Mouse (Mus musculus): ENCODE measurements at regions not wholly inside any gene's neighbourhood (a gene's known extent, or its start where the extent isn't known, plus 50 kb on each side); places are given as distances from the start of the nearest gene placed in this dataset.

DNA sequence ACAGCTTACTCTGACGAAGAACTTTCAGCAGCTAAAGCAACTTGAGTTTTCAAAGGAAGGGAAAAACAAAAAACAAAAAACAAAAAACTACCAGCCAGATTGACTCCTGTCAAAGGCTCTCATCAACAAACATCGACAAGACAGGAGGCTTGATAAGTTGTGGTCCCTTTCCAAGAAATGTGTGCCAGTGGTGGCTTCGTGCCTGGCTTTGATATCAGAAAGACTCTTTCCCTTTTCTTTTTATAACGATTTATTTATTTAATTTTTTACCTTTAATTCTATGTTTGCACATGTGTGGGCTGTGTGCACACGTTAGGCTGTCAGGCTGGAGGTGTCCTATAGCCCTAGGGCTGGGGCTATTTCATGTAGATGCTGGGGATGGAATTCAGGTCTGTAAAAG, 60.4 kb downstream of the Dact1 start:
- TF ChIP-seq FLI1 (IDR thresholded peaks at IDR 0.05; ENCODE audit: low read length) (no peak), GATA1 (IDR thresholded peaks at IDR 0.05; ENCODE audit: borderline replicate concordance, low read length) (no peak)

DNA sequence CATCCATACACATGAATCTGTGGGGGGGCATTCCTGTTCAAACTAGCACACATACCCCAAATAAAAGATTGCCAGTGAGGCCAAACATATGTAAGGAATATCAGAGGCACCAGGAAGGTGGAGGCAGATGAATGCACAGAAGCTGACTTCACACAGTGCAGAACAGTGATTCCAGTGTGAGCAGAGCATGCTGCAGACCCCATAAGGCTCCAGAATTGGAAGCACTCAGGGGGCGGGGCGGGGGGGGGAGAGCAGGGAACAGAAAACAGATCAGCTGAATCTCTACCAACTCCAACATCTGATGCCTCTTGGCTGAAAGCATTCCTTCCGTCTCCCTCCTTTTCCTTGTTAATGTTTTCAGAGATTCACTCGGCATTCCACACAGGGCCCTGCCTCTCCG, 62.3 kb downstream of the Dact1 start:
- no peaks in the 10 kb centered on the region for H3K4me1 ChIP-seq
- no peaks in the 10 kb centered on the region for H3K9me3 ChIP-seq
- H3K27me3 ChIP-seq (replicated peaks), result peaks cover 3% of the 10 kb centered on the region
- TF ChIP-seq FLI1 (IDR thresholded peaks at IDR 0.05; ENCODE audit: low read length) (no peak), GATA1 (IDR thresholded peaks at IDR 0.05; ENCODE audit: borderline replicate concordance, low read length) (no peak)
- H3K4me3 ChIP-seq (replicated peaks), result no peak overlapping the region
- H3K36me3 ChIP-seq (replicated peaks; ENCODE audit: low read length), result no peaks in the 10 kb centered on the region

More for the DNA sequence above, 60.4 kb downstream of the Dact1 start:
- H3K4me1 ChIP-seq, result no peaks in the 10 kb centered on the region
- H3K27me3 ChIP-seq (replicated peaks), result peaks cover 3% of the 10 kb centered on the region
- H3K36me3 ChIP-seq (replicated peaks; ENCODE audit: low read length), result no peaks in the 10 kb centered on the region
- H3K4me3 ChIP-seq (replicated peaks), result no peak overlapping the region
- no peaks in the 10 kb centered on the region for H3K9me3 ChIP-seq

DNA sequence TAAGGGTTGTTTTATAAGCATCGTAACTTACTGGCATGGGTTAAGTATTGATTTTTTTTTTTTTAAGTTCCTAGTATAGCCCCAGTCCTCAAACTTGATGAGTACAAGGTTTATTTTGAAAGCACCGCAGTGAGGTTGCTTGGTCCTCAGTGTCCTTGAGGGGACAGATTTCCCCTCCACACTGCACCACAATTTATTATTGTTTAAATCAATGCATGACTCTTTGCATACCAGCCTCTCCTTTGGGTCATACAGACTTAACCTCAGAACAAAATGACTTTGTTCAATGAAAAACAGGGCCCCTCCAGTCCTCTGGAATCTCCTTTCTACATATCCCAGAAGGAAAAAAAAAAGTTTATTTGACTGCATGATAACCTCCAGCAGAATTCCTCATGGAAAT, 63.9 kb downstream of the Dact1 start:
- Histone ChIP-seq H3K9me3 (no peaks in the 10 kb centered on the region), H3K36me3 (replicated peaks; ENCODE audit: low read length) (no peaks in the 10 kb centered on the region), H3K4me1 (no peaks in the 10 kb centered on the region), H3K27me3 (replicated peaks) (no peaks in the 10 kb centered on the region), H3K4me3 (replicated peaks) (no peak overlapping the region)
- TF ChIP-seq GATA1 (IDR thresholded peaks at IDR 0.05; ENCODE audit: borderline replicate concordance, low read length) (no peak), FLI1 (IDR thresholded peaks at IDR 0.05; ENCODE audit: low read length) (no peak)

DNA sequence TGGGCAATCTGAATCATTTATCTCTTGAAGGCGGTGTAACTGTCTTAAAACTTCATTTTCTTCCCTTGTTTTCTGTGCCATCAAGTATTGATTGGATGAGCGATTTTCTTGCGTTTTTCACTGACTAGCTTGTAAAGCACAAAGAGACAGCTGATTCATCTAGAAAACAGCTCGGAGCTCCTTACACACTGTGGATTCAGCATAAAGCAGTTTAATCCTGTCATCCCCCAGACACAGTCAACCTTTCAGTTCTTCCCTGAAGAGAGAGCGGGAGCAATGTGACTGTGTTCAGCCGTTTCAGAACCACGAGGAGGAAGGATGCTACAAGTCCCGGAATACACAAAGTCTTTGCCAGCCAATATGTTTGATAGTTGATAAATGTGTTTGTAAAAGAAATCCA, 66.8 kb downstream of the Dact1 start:
- H3K4me3 ChIP-seq (replicated peaks), result no peak overlapping the region
- no peaks in the 10 kb centered on the region for H3K36me3 ChIP-seq (replicated peaks; ENCODE audit: low read length)
- H3K27me3 ChIP-seq (replicated peaks), result no peaks in the 10 kb centered on the region
- no peaks in the 10 kb centered on the region for H3K4me1 ChIP-seq
- TF ChIP-seq FLI1 (IDR thresholded peaks at IDR 0.05; ENCODE audit: low read length) (no peak), GATA1 (IDR thresholded peaks at IDR 0.05; ENCODE audit: borderline replicate concordance, low read length) (no peak)
- H3K9me3 ChIP-seq, result no peaks in the 10 kb centered on the region

DNA sequence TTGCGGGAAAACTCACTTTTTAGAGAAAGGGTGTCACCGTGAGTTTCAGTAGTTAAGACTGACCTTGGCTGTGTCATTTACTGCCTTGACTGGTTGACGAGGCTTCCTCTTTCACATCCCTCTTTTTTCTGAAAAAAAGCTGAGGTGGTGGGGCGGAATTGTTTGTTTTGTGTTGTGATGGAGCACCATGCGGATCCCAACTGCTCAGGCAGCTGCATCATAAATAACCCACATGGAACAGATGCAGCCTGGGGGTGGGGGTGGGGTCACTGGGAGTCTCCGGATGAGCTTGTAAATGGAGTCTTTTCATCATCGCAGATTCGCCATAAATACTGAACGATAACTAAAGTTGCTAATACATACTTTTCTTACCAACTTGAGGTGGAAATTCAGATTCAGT, 67.3 kb downstream of the Dact1 start:
- no peaks in the 10 kb centered on the region for H3K36me3 ChIP-seq (replicated peaks; ENCODE audit: low read length)
- no peaks in the 10 kb centered on the region for H3K27me3 ChIP-seq (replicated peaks)
- H3K9me3 ChIP-seq, result no peaks in the 10 kb centered on the region
- no peak for TF ChIP-seq GATA1 (IDR thresholded peaks at IDR 0.05; ENCODE audit: borderline replicate concordance, low read length)
- no peak for TF ChIP-seq FLI1 (IDR thresholded peaks at IDR 0.05; ENCODE audit: low read length)
- H3K4me3 ChIP-seq (replicated peaks), result no peak overlapping the region
- no peaks in the 10 kb centered on the region for H3K4me1 ChIP-seq

DNA sequence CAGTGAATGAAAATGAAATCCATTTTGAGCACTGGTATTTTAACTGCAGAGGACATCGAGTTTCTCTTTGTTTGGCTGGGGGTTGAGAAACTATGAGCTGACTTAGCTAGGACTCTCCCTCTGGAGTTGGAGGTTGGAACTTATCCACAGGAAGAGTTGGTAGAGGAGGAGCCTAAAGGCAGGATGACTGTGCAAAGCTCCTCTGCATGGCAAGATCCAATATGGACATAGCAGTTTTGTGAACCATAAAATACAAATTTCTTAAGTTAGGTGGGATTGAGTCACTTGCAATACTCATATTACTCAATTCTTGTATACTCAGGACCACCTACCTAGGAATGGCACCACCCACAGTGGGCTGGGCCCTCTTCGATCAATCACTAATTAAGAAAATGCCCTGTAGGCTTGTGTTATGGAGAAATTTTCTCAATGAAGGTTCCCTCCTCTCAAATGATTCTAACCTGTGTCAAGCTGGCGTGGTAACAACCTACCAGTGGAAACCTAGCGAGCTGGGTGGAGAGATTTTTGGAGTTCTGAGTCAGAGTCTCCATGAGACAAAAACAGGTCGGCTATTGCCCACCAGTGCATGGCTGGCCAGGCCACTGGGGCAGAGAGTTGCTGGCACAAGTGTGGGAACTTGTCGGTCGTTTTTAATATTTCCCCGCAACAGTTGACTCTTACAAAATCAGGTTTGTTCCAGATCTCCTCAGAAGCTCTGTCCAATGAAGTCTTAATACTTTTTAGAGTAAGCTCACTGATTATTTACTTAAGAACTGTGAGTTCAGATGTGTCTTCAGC, 70.1 kb downstream of the Dact1 start:
- TF ChIP-seq FLI1 (IDR thresholded peaks at IDR 0.05; ENCODE audit: low read length) (no peak), GATA1 (IDR thresholded peaks at IDR 0.05; ENCODE audit: borderline replicate concordance, low read length) (no peak)
- Histone ChIP-seq H3K4me1 (no peaks in the 10 kb centered on the region), H3K9me3 (no peaks in the 10 kb centered on the region), H3K4me3 (replicated peaks) (no peak overlapping the region), H3K27me3 (replicated peaks) (no peaks in the 10 kb centered on the region), H3K36me3 (replicated peaks; ENCODE audit: low read length) (no peaks in the 10 kb centered on the region)

DNA sequence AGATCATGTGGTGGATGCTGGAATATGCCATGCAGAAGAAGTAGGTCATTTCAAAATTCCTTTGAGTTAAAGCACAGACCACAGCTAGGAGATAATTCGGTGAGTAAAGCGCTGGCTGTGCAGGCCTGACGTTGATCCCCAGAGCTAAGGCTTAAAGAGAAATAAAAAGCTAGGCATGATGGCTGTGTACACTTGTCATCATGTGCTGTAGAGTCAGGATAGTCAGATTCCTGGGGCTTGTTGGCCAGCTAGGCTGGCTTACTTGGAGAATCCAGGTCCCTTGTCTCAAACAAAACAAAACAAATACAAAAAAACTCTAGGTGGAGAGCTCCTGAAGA, 70.7 kb downstream of the Dact1 start:
- Histone ChIP-seq H3K27me3 (replicated peaks) (no peaks in the 10 kb centered on the region), H3K36me3 (replicated peaks; ENCODE audit: low read length) (no peaks in the 10 kb centered on the region), H3K4me3 (replicated peaks) (no peak overlapping the region), H3K4me1 (no peaks in the 10 kb centered on the region), H3K9me3 (no peaks in the 10 kb centered on the region)
- TF ChIP-seq FLI1 (IDR thresholded peaks at IDR 0.05; ENCODE audit: low read length), result no peak
- TF ChIP-seq GATA1 (IDR thresholded peaks at IDR 0.05; ENCODE audit: borderline replicate concordance, low read length), result no peak

DNA sequence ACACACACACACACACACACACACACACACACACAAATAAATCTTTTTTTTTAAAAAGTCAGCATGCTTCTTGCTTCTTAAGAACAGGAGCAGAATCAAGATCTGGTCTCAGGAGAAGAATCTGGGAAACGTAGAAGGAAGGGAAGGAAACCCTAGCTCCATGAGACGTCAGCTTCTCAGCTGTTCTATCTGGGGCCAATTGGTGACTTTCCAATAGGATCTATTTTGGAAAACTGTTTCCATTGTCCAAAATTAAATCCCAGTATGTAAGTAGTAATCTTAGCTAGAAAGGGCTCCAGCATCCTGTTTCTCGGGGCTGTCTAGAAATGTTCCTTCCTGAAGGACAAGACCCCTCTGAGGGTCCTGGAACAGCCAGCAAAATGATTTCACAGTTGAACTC, 76.6 kb downstream of the Dact1 start:
- Histone ChIP-seq H3K36me3 (replicated peaks; ENCODE audit: low read length) (no peaks in the 10 kb centered on the region), H3K9me3 (no peaks in the 10 kb centered on the region), H3K27me3 (replicated peaks) (no peaks in the 10 kb centered on the region), H3K4me3 (replicated peaks) (no peak overlapping the region), H3K4me1 (no peaks in the 10 kb centered on the region)
- TF ChIP-seq FLI1 (IDR thresholded peaks at IDR 0.05; ENCODE audit: low read length) (no peak), GATA1 (IDR thresholded peaks at IDR 0.05; ENCODE audit: borderline replicate concordance, low read length) (no peak)

DNA sequence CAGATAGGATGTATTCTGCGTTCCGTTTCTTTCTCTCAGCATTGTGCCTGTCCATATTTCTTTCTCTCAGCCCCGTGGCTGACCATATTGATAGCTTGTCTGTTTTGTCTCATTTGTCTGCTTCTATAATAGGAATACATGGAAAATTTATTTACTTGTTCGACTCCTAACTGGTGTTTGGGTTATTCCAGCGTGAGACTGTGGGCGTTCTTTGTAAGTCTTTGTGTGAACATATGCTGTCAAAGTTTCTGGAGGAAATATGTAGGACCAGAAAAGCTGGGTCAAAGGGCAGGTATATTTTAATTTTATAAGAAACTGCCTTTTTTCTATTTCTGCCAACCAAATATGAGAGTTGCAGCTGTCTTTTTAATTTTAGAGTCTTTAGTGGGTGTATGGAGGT, 81.8 kb downstream of the Dact1 start:
- TF ChIP-seq FLI1 (IDR thresholded peaks at IDR 0.05; ENCODE audit: low read length), result no peak
- no peak for TF ChIP-seq GATA1 (IDR thresholded peaks at IDR 0.05; ENCODE audit: borderline replicate concordance, low read length)
- no peaks in the 10 kb centered on the region for H3K4me1 ChIP-seq
- no peak overlapping the region for H3K4me3 ChIP-seq (replicated peaks)
- H3K36me3 ChIP-seq (replicated peaks; ENCODE audit: low read length), result no peaks in the 10 kb centered on the region
- no peaks in the 10 kb centered on the region for H3K9me3 ChIP-seq
- peaks cover 2% of the 10 kb centered on the region for H3K27me3 ChIP-seq (replicated peaks)

DNA sequence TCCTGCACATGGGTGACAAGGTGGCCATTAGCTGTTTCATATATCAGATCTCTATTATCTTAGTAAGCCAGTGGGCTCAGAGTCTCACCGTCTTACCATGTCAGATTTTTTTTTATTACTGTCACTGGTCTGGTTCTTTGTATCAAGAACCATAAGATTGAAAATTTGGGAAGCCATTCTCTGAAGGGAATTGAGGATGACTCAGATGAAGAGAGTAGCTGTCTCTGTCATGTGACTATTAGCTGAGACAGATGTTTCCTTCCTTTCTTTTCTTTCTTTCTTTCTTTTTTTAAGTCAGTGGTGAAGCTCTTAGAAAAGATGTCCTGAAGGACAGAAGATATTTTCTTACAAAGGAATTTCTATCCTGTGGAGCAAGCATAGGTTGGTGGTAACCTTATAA, 84.1 kb downstream of the Dact1 start:
- Histone ChIP-seq H3K9me3 (no peaks in the 10 kb centered on the region), H3K4me1 (no peaks in the 10 kb centered on the region), H3K27me3 (replicated peaks) (peaks cover 3% of the 10 kb centered on the region), H3K4me3 (replicated peaks) (no peak overlapping the region), H3K36me3 (replicated peaks; ENCODE audit: low read length) (no peaks in the 10 kb centered on the region)
- TF ChIP-seq FLI1 (IDR thresholded peaks at IDR 0.05; ENCODE audit: low read length) (no peak), GATA1 (IDR thresholded peaks at IDR 0.05; ENCODE audit: borderline replicate concordance, low read length) (no peak)

DNA sequence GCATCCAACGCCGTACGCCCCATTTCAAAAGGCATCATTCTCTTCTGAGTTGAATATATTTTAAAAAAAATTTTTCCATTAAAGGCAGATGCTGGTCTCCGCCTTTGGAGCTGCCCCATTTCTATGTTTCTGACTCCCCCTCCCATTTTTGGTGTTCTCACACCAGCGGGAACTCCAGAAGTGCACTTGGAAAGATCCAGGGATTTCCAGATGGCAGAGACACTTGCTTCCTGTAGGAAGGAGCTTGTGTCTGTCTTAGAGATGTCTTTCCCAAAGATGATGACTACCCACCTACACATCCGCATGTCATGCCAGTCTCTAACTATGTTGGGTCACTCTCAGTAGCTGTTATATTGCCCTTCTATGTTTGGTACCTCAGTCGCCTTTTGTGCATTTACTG, 87.8 kb downstream of the Dact1 start:
- Histone ChIP-seq H3K36me3 (replicated peaks; ENCODE audit: low read length) (no peaks in the 10 kb centered on the region), H3K4me3 (replicated peaks) (no peak overlapping the region), H3K9me3 (no peaks in the 10 kb centered on the region), H3K27me3 (replicated peaks) (peaks cover 9% of the 10 kb centered on the region), H3K4me1 (peaks cover 5% of the 10 kb centered on the region)
- TF ChIP-seq GATA1 (IDR thresholded peaks at IDR 0.05; ENCODE audit: borderline replicate concordance, low read length) (no peak), FLI1 (IDR thresholded peaks at IDR 0.05; ENCODE audit: low read length) (no peak)
